Mouse (Mus musculus): ENCODE data around the gene Ube4a.

DNA sequence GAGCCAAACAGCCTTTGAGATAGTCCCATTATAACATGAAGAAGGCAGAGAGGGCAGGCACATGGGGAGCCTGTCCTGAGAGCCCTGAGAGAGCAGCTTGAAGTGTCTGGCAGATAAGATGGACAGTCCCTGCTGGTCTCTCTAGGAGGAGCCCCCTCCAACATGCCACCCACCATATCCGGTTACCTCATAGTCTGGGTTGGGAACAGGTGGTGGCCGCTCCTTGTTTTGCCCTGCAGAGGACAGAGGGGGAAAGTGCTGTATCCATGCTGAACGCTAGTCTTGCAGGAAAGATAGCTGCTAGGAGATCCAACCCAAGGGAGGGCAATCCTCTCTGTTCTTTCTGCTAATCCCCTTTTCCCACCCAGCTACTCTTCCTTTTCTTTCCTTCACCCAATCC is 34.8 kb upstream of the Ube4a start:
- TF ChIP-seq CTCF (IDR thresholded peaks at IDR 0.05; ENCODE audit: low read depth): no peak
- no peak for TF ChIP-seq EP300 (IDR thresholded peaks at IDR 0.05; ENCODE audit: low read depth)

Data from liver, embryonic 14.5 days (tissue).